Mouse (Mus musculus): Measurements from ENCODE around the gene Lsm4. TPM values are rescaled to one million over a fixed set of nuclear protein-coding genes. Genes with fewer than 3 reads are reported as not detected.

Gene Lsm4
- total RNA-seq, 2 experiments from 2014 or later, result 74.3 to 84.4 TPM

DNA sequence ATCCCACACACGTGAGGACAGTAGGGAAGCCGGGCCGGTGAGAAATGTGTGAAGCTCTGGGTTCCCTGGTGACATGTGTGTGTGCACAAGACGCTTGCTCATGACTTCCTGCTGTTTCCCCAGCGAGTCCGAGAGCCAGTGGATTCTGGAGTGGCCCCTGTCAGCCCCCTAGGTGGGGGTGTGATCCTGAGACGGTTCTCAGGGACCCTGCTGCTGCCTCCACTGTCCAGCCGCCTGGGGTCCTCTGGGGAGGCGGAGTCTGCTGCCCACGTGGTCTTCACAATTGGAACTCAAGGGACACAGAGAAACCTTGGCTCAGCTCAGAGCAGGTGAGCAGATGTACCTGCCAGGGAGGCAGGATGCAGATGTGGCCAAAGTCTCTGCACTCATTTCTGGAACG, 53.7 kb downstream of the Lsm4 start:
- DNase-seq, result no peak

Other genes with a start within 250 kb of the Lsm4 start
- 10 to 100 TPM; 21.8 to 25.7 TPM for gene Crtc1, start 233.7 kb upstream of the Lsm4 start, total RNA-seq (2021)
- gene Klhl26, start 196.3 kb upstream of the Lsm4 start, total RNA-seq (2021), result 10 to 100 TPM; 23.6 to 24.4 TPM
- 10 to 100 TPM in 1 of 2 experiments, 1 to 10 TPM in 1; 9.5 to 11.3 TPM for gene Tmem59l, start 185.9 kb upstream of the Lsm4 start, total RNA-seq (2021)
- gene Crlf1, start 180.1 kb upstream of the Lsm4 start, total RNA-seq (2021), result under 1 TPM; 0.23 to 0.95 TPM
- 100 to 1,000 TPM; 144 to 154 TPM for gene Rex1bd, start 166.5 kb upstream of the Lsm4 start, total RNA-seq (2021)
- gene Uba52, start 162.4 kb upstream of the Lsm4 start, total RNA-seq (2021), result 1,000 to 10,000 TPM; 1,515 to 1,560 TPM
- gene Fkbp8, start 145.5 kb upstream of the Lsm4 start, total RNA-seq (2021), result 100 to 1,000 TPM; 265 to 329 TPM
- 10 to 100 TPM; 63.2 to 89.1 TPM for gene Kxd1, start 145.3 kb upstream of the Lsm4 start, total RNA-seq (2021)
- gene Ell, start 133.8 kb upstream of the Lsm4 start, total RNA-seq (2021), result 10 to 100 TPM; 22.3 to 25.3 TPM
- 100 to 1,000 TPM in 1 of 2 experiments, 10 to 100 TPM in 1; 98.7 to 260 TPM for gene Isyna1, start 78.9 kb upstream of the Lsm4 start, total RNA-seq (2021)
- 100 to 1,000 TPM in 1 of 2 experiments, 10 to 100 TPM in 1; 89.7 to 103 TPM for gene Ssbp4, start 64.4 kb upstream of the Lsm4 start, total RNA-seq (2021)
- gene Lrrc25, start 57.1 kb upstream of the Lsm4 start, total RNA-seq (2021), result 1 to 10 TPM; 2.1 to 2.6 TPM
- gene Gdf15, start 40.8 kb upstream of the Lsm4 start, total RNA-seq (2021), result 1 to 10 TPM; 5.0 to 6.0 TPM
- 100 to 1,000 TPM; 138 to 139 TPM for gene Pgpep1, start 12.9 kb upstream of the Lsm4 start, total RNA-seq (2021)
- gene Jund, start 25.7 kb downstream of the Lsm4 start, total RNA-seq (2021), result 100 to 1,000 TPM; 219 to 227 TPM
- gene Iqcn, start 30.2 kb downstream of the Lsm4 start, total RNA-seq (2021), result not detected
- gene Gm3336, start 45.3 kb downstream of the Lsm4 start, total RNA-seq (2021), result not detected
- gene Pde4c, start 50.5 kb downstream of the Lsm4 start, total RNA-seq (2021), result 1 to 10 TPM in 1 of 2 experiments, under 1 TPM in 1; 0.33 to 1.2 TPM
- gene Rab3a, start 81.4 kb downstream of the Lsm4 start, total RNA-seq (2021), result 10 to 100 TPM; 68.6 to 78.2 TPM
- 100 to 1,000 TPM; 119 to 155 TPM for gene Mpv17l2, start 87.7 kb downstream of the Lsm4 start, total RNA-seq (2021)
- gene Pik3r2, start 103.5 kb downstream of the Lsm4 start, total RNA-seq (2021), result 10 to 100 TPM; 35.6 to 51.5 TPM
- 10 to 100 TPM; 16.8 to 19.0 TPM for gene Mast3, start 131.8 kb downstream of the Lsm4 start, total RNA-seq (2021)
- not detected for gene Il12rb1, start 135.2 kb downstream of the Lsm4 start, total RNA-seq (2021)
- gene Arrdc2, start 166.5 kb downstream of the Lsm4 start, total RNA-seq (2021), result 10 to 100 TPM in 1 of 2 experiments, 1 to 10 TPM in 1; 6.9 to 10.5 TPM
- gene Kcnn1, start 190.0 kb downstream of the Lsm4 start, total RNA-seq (2021), result 1 to 10 TPM; 2.3 to 4.0 TPM
- gene Ccdc124, start 200.7 kb downstream of the Lsm4 start, total RNA-seq (2021), result 10 to 100 TPM; 54.7 to 57.2 TPM
- gene Slc5a5, start 219.5 kb downstream of the Lsm4 start, total RNA-seq (2021), result not detected
- 1,000 to 10,000 TPM; 1,312 to 1,373 TPM for gene Rpl18a, start 224.2 kb downstream of the Lsm4 start, total RNA-seq (2021)
- 10 to 100 TPM; 25.6 to 42.0 TPM for gene Map1s, start 232.7 kb downstream of the Lsm4 start, total RNA-seq (2021)

All from adrenal gland, postnatal 36 days (tissue).